Mouse (Mus musculus) embryonic facial prominence, embryonic 10.5 days (tissue): ENCODE data around the gene Etnk2. TPM values are rescaled to one million over a fixed set of nuclear protein-coding genes. Genes with fewer than 3 reads are reported as not detected.
"Not testable (repeated sequence)": the region's sequence is repeated elsewhere in the genome, so short reads cannot be mapped to it uniquely, and the experiment has no call there.

Experiments
- DNase-seq: peaks from one replicate; pipeline ENCODE4 v3.0.0-alpha.2; 2017; ENCODE audit warnings: low spot score
- H3K27ac ChIP-seq: fragments of 300-500 bp; sonication (generic); replicated peaks from 2 replicates; pipeline ENCODE4 v1.5.1; 2016; ENCODE audit warnings: mild to moderate bottlenecking
- H3K27me3 ChIP-seq: fragments of 300-500 bp; sonication (generic); replicated peaks from 2 replicates; pipeline ENCODE4 v1.6.1; 2016; ENCODE audit warnings: low read depth, mild to moderate bottlenecking; ENCODE audit not compliant: poor library complexity, severe bottlenecking
- H3K36me3 ChIP-seq: fragments of 300-500 bp; sonication (generic); replicated peaks from 2 replicates; pipeline ENCODE4 v1.6.1; 2016; ENCODE audit warnings: mild to moderate bottlenecking, moderate library complexity
- H3K4me1 ChIP-seq: fragments of 300-500 bp; sonication (generic); 2 replicates; pipeline ENCODE4 v1.6.1; 2016
- H3K4me3 ChIP-seq: fragments of 300-500 bp; sonication (generic); 2 replicates; pipeline ENCODE4 v1.5.1; 2016; ENCODE audit warnings: mild to moderate bottlenecking, moderate library complexity
- H3K9me3 ChIP-seq: fragments of 300-500 bp; sonication (generic); 2 replicates; pipeline ENCODE4 v1.6.1; 2016; ENCODE audit warnings: mild to moderate bottlenecking
- WGBS: fragments of 180-500 bp; shearing (Covaris S2); methylation state at CpG from one replicate; pipeline ENCODE4 v1.1.7; 2016; 5-methylcytosine and 5-hydroxymethylcytosine counted together
- polyA plus RNA-seq: library from polyadenylated mRNA; unstranded; fragments of >200 nt; fragmentation: Nextera tagmentation; extraction: Ambion mirVana; gene quantifications from 2 replicates; pipeline ENCODE4 v1.2.1, GENCODE M21; 2016

Etnk2 gene
- polyA plus RNA-seq, 1 experiment from 2014 or later: 2.6 TPM

- DNase-seq: no peak
- no peak overlapping the region for H3K4me3 ChIP-seq
- no peak overlapping the region for H3K27ac ChIP-seq
- H3K4me1 ChIP-seq: peaks cover 9% of the 10 kb centered on the region
- H3K9me3 ChIP-seq: no peaks in the 10 kb centered on the region
- 76% methylated on average over 3 of the region's 3 CpGs for WGBS
- H3K36me3 ChIP-seq: no peaks in the 10 kb centered on the region
- peaks cover 74% of the 10 kb centered on the region for H3K27me3 ChIP-seq
Measured at GRCm38 (mm10) chr1:133331142-133331541, 32.2 kb upstream of the Etnk2 start.

- H3K27ac ChIP-seq: no peak overlapping the region
- WGBS: 91% methylated on average over 11 of the region's 11 CpGs
- H3K27me3 ChIP-seq: peaks cover 57% of the 10 kb centered on the region
Measured at GRCm38 (mm10) chr1:133332656-133333430, 30.5 kb upstream of the Etnk2 start.

GRCm38 (mm10) chr1:133333937-133334336, 29.4 kb upstream of the Etnk2 start:
- peaks cover 9% of the 10 kb centered on the region for H3K4me1 ChIP-seq
- WGBS: 89% methylated on average over 6 of the region's 6 CpGs
- DNase-seq: no peak
- H3K27ac ChIP-seq: no peak overlapping the region
- H3K27me3 ChIP-seq: peaks cover 46% of the 10 kb centered on the region
- no peak overlapping the region for H3K4me3 ChIP-seq
- no peaks in the 10 kb centered on the region for H3K9me3 ChIP-seq
- H3K36me3 ChIP-seq: no peaks in the 10 kb centered on the region

More at GRCm38 (mm10) chr1:133332656-133333430, 30.5 kb upstream of the Etnk2 start:
- Histone ChIP-seq H3K9me3 (no peaks in the 10 kb centered on the region), H3K36me3 (no peaks in the 10 kb centered on the region), H3K4me1 (peaks cover 9% of the 10 kb centered on the region), H3K4me3 (no peak overlapping the region)
- DNase-seq: no peak

- not testable (repeated sequence) for H3K27ac ChIP-seq, DNase-seq, H3K36me3 ChIP-seq, H3K9me3 ChIP-seq, H3K27me3 ChIP-seq, H3K4me1 ChIP-seq, H3K4me3 ChIP-seq
- WGBS: 70% methylated on average over 1 of the region's 1 CpGs
Measured at GRCm38 (mm10) chr1:133340403-133340802, 23.0 kb upstream of the Etnk2 start.

GRCm38 (mm10) chr1:133344357-133344756, 19.0 kb upstream of the Etnk2 start:
- H3K27ac ChIP-seq: no peak overlapping the region
- no peaks in the 10 kb centered on the region for H3K36me3 ChIP-seq
- no peak for DNase-seq
- no peaks in the 10 kb centered on the region for H3K9me3 ChIP-seq
- H3K4me3 ChIP-seq: no peak overlapping the region
- H3K4me1 ChIP-seq: peaks cover 3% of the 10 kb centered on the region; the same call in 1 of the 2 replicates
- WGBS: 89% methylated on average over 2 of the region's 2 CpGs
- H3K27me3 ChIP-seq: no peaks in the 10 kb centered on the region

- no peaks in the 10 kb centered on the region for H3K27me3 ChIP-seq
- H3K4me1 ChIP-seq: peaks cover 8% of the 10 kb centered on the region; the same call in 1 of the 2 replicates
- H3K4me3 ChIP-seq: no peak overlapping the region
- DNase-seq: no peak
- no peak overlapping the region for H3K27ac ChIP-seq
- no peaks in the 10 kb centered on the region for H3K9me3 ChIP-seq
- no peaks in the 10 kb centered on the region for H3K36me3 ChIP-seq
- WGBS: 83% methylated on average over 9 of the region's 9 CpGs
Measured at GRCm38 (mm10) chr1:133346531-133346930, 16.8 kb upstream of the Etnk2 start.

- no peak for DNase-seq
- no peak overlapping the region for H3K4me3 ChIP-seq
- 0 out of 2 replicates have a peak, but pooled peaks cover 2% of the 10 kb centered on the region for H3K27me3 ChIP-seq
- no peak overlapping the region for H3K27ac ChIP-seq
- 74% methylated on average over 3 of the region's 3 CpGs for WGBS
- no peaks in the 10 kb centered on the region for H3K36me3 ChIP-seq
- peaks cover 14% of the 10 kb centered on the region for H3K4me1 ChIP-seq
- no peaks in the 10 kb centered on the region for H3K9me3 ChIP-seq
Measured at GRCm38 (mm10) chr1:133347226-133347625, 16.1 kb upstream of the Etnk2 start.

- no peak for DNase-seq
- 78% methylated on average over 11 of the region's 11 CpGs for WGBS
- H3K27me3 ChIP-seq: 0 out of 2 replicates have a peak, but pooled peaks cover 8% of the 10 kb centered on the region
- H3K36me3 ChIP-seq: no peaks in the 10 kb centered on the region
- no peak overlapping the region for H3K4me3 ChIP-seq
- peaks cover 14% of the 10 kb centered on the region for H3K4me1 ChIP-seq
- H3K27ac ChIP-seq: no peak overlapping the region
- no peaks in the 10 kb centered on the region for H3K9me3 ChIP-seq
Measured at GRCm38 (mm10) chr1:133347693-133348520, 15.5 kb upstream of the Etnk2 start.

- H3K4me3 ChIP-seq: no peak within 1 kb of the TSS
- H3K9me3 ChIP-seq: no peaks in the 10 kb centered on the region
- H3K4me1 ChIP-seq: peaks cover 14% of the 10 kb centered on the region
- no peaks in the 10 kb centered on the region for H3K36me3 ChIP-seq
- 87% methylated on average over 1 of the region's 1 CpGs for WGBS
- peaks cover 28% of the 10 kb centered on the region for H3K27me3 ChIP-seq
- no peak for DNase-seq
- no peak within 1 kb of the TSS for H3K27ac ChIP-seq
Measured at GRCm38 (mm10) chr1:133350210-133350609, 13.2 kb upstream of the Etnk2 start, which contains the start of gene Ren1. Ren1 (plus strand) TSS chr1:133350510.

GRCm38 (mm10) chr1:133351762-133352161, 11.6 kb upstream of the Etnk2 start:
- Histone ChIP-seq H3K9me3 (no peaks in the 10 kb centered on the region), H3K27ac (no peak overlapping the region), H3K4me1 (peaks cover 30% of the 10 kb centered on the region), H3K36me3 (no peaks in the 10 kb centered on the region), H3K27me3 (peaks cover 44% of the 10 kb centered on the region), H3K4me3 (no peak overlapping the region)
- 62% methylated on average over 9 of the region's 9 CpGs for WGBS
- no peak for DNase-seq

- Histone ChIP-seq H3K27me3 (peaks cover 60% of the 10 kb centered on the region), H3K36me3 (no peaks in the 10 kb centered on the region), H3K9me3 (no peaks in the 10 kb centered on the region), H3K4me1 (peaks cover 28% of the 10 kb centered on the region), H3K27ac (no peak overlapping the region), H3K4me3 (no peak overlapping the region)
- 53% methylated on average over 12 of the region's 12 CpGs for WGBS
- DNase-seq: peak; percentile 74
Measured at GRCm38 (mm10) chr1:133353371-133353809, 10.0 kb upstream of the Etnk2 start.

- peaks cover 70% of the 10 kb centered on the region for H3K27me3 ChIP-seq
- 43% methylated on average over 5 of the region's 5 CpGs for WGBS
Measured at GRCm38 (mm10) chr1:133355469-133355868, 7.9 kb upstream of the Etnk2 start.

More at GRCm38 (mm10) chr1:133355469-133355868, 7.9 kb upstream of the Etnk2 start:
- peaks cover 28% of the 10 kb centered on the region for H3K4me1 ChIP-seq
- H3K27ac ChIP-seq: no peak overlapping the region
- no peak overlapping the region for H3K4me3 ChIP-seq
- DNase-seq: no peak
- H3K36me3 ChIP-seq: no peaks in the 10 kb centered on the region
- H3K9me3 ChIP-seq: no peaks in the 10 kb centered on the region
